Mouse (Mus musculus) spleen, adult 2 months (tissue): ENCODE measurements around the gene Kctd18. TPM values are rescaled to one million over a fixed set of nuclear protein-coding genes. Genes with fewer than 3 reads are reported as not detected.

Experiments
- DNase-seq, 2 experiments: peaks; one replicate each; pipeline versions ENCODE4 v3.0.0 to v3.0.0-alpha.2; 2012 to 2021; ENCODE audit warnings: low spot score in 2 of 2, low read depth in 1 of 2
- H3K27ac ChIP-seq: fragments of 200-500 bp; 2 replicates; pipeline ENCODE4 v1.5.1; 2012; ENCODE audit warnings: low read length, inconsistent platforms; ENCODE audit not compliant: insufficient read depth
- H3K27me3 ChIP-seq: fragments of 200-500 bp; 2 replicates; pipeline ENCODE4 v1.6.1; 2012; ENCODE audit warnings: mild to moderate bottlenecking, moderate library complexity, low read length, inconsistent platforms; ENCODE audit not compliant: control insufficient read depth, insufficient read depth
- H3K36me3 ChIP-seq: fragments of 200-500 bp; 2 replicates; pipeline ENCODE4 v1.6.1; 2012; ENCODE audit warnings: mild to moderate bottlenecking, low read length, inconsistent platforms; ENCODE audit not compliant: control insufficient read depth, insufficient read depth
- H3K4me1 ChIP-seq: fragments of 200-500 bp; 2 replicates; pipeline ENCODE4 v1.6.1; 2011; ENCODE audit warnings: inconsistent platforms; ENCODE audit not compliant: control insufficient read depth, insufficient read depth, insufficient read length
- H3K4me3 ChIP-seq: fragments of 200-500 bp; 2 replicates; pipeline ENCODE4 v1.5.1; 2011; ENCODE audit warnings: mild to moderate bottlenecking, inconsistent platforms; ENCODE audit not compliant: insufficient read depth, insufficient read length; ENCODE audit errors: extremely low read depth
- CTCF ChIP-seq: fragments of 200-500 bp; IDR thresholded peaks from 2 replicates; pipeline ENCODE4 v1.5.1; 2011; ENCODE audit warnings: mild to moderate bottlenecking, inconsistent platforms; ENCODE audit not compliant: insufficient read depth, insufficient read length, insufficient replicate concordance; ENCODE audit errors: extremely low read depth
- POLR2A ChIP-seq: fragments of 200-500 bp; IDR thresholded peaks from 2 replicates; pipeline ENCODE4 v1.6.1; 2011; ENCODE audit warnings: low read depth, low read length, inconsistent platforms
- WGBS: fragments of 180-500 bp; shearing (Covaris S2); methylation state at CpG from one replicate; pipeline ENCODE4 v1.1.7; 2018; 5-methylcytosine and 5-hydroxymethylcytosine counted together
- polyA plus RNA-seq: library from polyadenylated mRNA; depleted of rRNA; stranded (reverse); fragments of >200 nt; gene quantifications from 2 replicates; pipeline ENCODE4 v1.2.3, GENCODE M21; 2012

The Kctd18 gene
- polyA plus RNA-seq, 1 experiment: 5.4 TPM

- TF ChIP-seq POLR2A (no peak), CTCF (no peak)
- H3K27ac ChIP-seq: no peak overlapping the region
- 85% methylated on average over 16 of the region's 16 CpGs for WGBS
Measured at GRCm38 (mm10) chr1:57953586-57954375, 65.0 kb downstream of the Kctd18 start.

DNA sequence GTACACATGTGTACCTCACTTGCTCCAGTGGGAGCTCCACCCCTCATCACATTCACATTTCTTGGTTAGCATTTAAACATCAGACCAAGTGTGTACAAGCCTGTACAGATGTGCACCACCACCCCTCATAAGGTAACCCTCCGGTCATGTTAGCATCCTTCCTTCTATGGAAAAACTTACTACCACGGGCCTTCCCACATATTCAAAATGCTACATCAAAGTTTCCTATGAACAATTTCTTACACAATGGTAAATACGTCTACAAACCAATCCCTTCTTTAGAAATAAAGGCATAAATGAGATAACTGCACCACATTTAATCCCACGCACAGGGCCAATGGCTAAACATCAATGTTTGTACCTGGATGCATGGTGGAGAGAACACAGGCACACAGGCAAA, 66.2 kb downstream of the Kctd18 start:
- TF ChIP-seq POLR2A (no peak), CTCF (no peak)
- Histone ChIP-seq H3K27ac (no peak overlapping the region), H3K4me3 (no peak overlapping the region), H3K27me3 (no peaks in the 10 kb centered on the region), H3K36me3 (peaks cover 12% of the 10 kb centered on the region), H3K4me1 (no peaks in the 10 kb centered on the region)
- no peak for DNase-seq
- WGBS: 93% methylated on average over 4 of the region's 4 CpGs

More at GRCm38 (mm10) chr1:57953586-57954375, 65.0 kb downstream of the Kctd18 start:
- Histone ChIP-seq H3K4me3 (no peak overlapping the region), H3K4me1 (no peaks in the 10 kb centered on the region), H3K27me3 (no peaks in the 10 kb centered on the region), H3K36me3 (peaks cover 13% of the 10 kb centered on the region)
- no peak for DNase-seq

DNA sequence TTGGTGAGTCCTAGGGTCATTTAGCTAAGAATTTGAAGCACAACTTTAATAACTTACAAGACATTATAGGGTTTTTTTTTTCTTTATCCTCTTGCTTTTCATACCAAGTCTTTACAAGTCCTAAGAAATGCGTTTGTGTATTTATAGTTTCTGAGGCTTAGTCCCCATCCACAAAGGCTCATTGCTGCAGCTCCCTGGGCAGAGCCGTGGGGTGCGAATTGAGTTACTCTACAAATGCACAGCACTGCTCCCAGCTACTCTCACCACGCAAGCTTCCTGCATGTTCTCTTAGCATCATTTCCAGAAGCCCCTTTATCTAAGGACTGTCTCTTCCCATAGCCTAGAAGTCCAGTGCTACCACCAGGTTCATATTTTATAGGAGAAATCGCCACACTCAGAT, 69.0 kb downstream of the Kctd18 start:
- H3K27me3 ChIP-seq: no peaks in the 10 kb centered on the region
- TF ChIP-seq CTCF (no peak), POLR2A (no peak)
- no peak overlapping the region for H3K27ac ChIP-seq
- H3K36me3 ChIP-seq: peaks cover 2% of the 10 kb centered on the region; the same call in 1 of the 2 replicates
- no peaks in the 10 kb centered on the region for H3K4me1 ChIP-seq
- WGBS: 84% methylated on average over 5 of the region's 5 CpGs
- DNase-seq: no peak
- H3K4me3 ChIP-seq: no peak overlapping the region

DNA sequence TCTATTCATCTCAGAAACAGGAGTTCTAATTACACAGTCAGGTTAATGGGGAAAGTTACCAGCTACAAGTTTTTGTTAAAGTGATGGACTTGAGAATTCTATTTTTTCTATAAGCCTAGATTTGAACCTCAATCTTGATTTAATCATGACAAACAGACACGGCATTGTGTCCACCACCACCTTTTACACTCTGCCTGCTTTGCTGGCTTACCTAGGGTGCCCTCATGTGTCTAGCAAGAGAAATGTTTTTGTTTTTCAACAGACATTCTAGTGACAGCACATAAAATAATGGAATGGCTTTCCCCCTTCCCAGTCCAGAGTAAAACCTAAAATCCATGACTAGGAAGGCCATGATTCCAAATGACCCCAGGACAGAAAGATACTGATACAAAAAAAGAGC, 69.6 kb downstream of the Kctd18 start:
- no peak overlapping the region for H3K4me3 ChIP-seq
- no peak for TF ChIP-seq CTCF
- TF ChIP-seq POLR2A: no peak
- no peaks in the 10 kb centered on the region for H3K4me1 ChIP-seq
- WGBS: 8% methylated on average over 1 of the region's 1 CpGs
- H3K36me3 ChIP-seq: peaks cover 2% of the 10 kb centered on the region; the same call in 1 of the 2 replicates
- H3K27me3 ChIP-seq: no peaks in the 10 kb centered on the region
- H3K27ac ChIP-seq: no peak overlapping the region
- DNase-seq: no peak

DNA sequence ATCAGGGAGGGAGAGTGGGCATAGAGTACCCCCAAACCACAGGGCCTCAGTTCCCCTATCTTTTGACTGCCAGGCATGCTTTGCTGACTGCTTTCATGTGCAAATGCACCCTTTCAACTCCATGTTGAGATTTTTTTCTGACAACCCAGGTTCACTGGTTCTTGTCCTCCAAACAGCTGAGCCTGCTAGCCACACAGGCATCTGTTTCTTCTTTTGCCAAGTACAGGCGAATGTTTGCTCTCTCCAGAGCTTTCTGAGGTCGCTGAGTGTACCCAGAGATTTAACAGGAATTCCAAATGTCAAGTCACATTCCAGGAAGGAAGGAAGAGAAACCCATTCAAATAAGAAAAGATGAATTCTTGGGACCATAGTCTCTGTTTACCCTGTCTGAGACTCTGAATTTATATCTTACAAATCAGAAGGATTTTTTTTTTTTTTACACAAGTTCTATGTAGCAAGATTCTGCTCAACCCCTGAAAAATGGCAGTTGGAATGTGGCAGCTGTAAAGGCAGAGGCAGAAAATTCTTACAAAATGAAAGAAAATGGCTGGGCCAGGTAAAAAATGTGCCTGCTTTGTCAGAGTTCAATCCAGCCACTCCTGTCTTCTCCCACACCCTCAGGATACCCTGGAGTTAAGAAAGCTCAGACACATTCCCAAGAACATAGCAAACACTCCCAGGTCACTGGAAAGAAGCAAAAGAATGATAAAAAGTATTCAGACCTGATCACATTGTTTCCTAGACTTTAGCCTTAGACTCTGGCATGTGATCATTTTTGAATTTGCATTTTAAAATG, 71.0 kb downstream of the Kctd18 start:
- H3K27ac ChIP-seq: no peak overlapping the region
- H3K4me3 ChIP-seq: no peak overlapping the region
- H3K4me1 ChIP-seq: no peaks in the 10 kb centered on the region
- no peak for TF ChIP-seq CTCF
- H3K27me3 ChIP-seq: no peaks in the 10 kb centered on the region
- H3K36me3 ChIP-seq: no peaks in the 10 kb centered on the region
- WGBS: 51% methylated on average over 2 of the region's 2 CpGs
- DNase-seq: no peak

- 90% methylated on average over 6 of the region's 6 CpGs for WGBS
- H3K4me1 ChIP-seq: no peaks in the 10 kb centered on the region
- H3K36me3 ChIP-seq: no peaks in the 10 kb centered on the region
- no peak for DNase-seq
- H3K27ac ChIP-seq: no peak overlapping the region
- no peak for TF ChIP-seq CTCF
- no peak for TF ChIP-seq POLR2A
- H3K4me3 ChIP-seq: no peak overlapping the region
- H3K27me3 ChIP-seq: no peaks in the 10 kb centered on the region
Measured at GRCm38 (mm10) chr1:57942215-57942614, 76.5 kb downstream of the Kctd18 start.
